Mouse (Mus musculus) limb, embryonic 15.5 days (tissue): ENCODE data around the gene Tmem141. TPM values are rescaled to one million over a fixed set of nuclear protein-coding genes. Genes with fewer than 3 reads are reported as not detected.

Source experiments
- ATAC-seq: fragments of 200-750 bp; cut with Nextera tagmentation; 2 replicates; pipeline ENCODE4 v1.8.0; 2017; ENCODE audit warnings: low read depth, moderate TSS enrichment; ENCODE audit not compliant: insufficient number of reproducible peaks, low FRiP score, low TSS enrichment
- H3K27ac ChIP-seq: fragments of 300-500 bp; sonication (generic); 2 replicates; pipeline ENCODE4 v1.5.1; 2015; ENCODE audit warnings: moderate library complexity, mild to moderate bottlenecking, inconsistent platforms
- H3K27me3 ChIP-seq: fragments of 300-500 bp; sonication (generic); 2 replicates; pipeline ENCODE4 v1.6.1; 2015; ENCODE audit warnings: inconsistent platforms
- H3K36me3 ChIP-seq: fragments of 300-500 bp; sonication (generic); 2 replicates; pipeline ENCODE4 v1.6.1; 2015; ENCODE audit warnings: inconsistent platforms
- H3K4me1 ChIP-seq: fragments of 300-500 bp; sonication (generic); 2 replicates; pipeline ENCODE4 v1.6.1; 2015; ENCODE audit warnings: inconsistent platforms
- H3K4me2 ChIP-seq: fragments of 300-500 bp; sonication (generic); 2 replicates; pipeline ENCODE4 v1.6.1; 2015; ENCODE audit warnings: mild to moderate bottlenecking, inconsistent platforms
- H3K4me3 ChIP-seq: fragments of 300-500 bp; sonication (generic); 2 replicates; pipeline ENCODE4 v1.5.1; 2015; ENCODE audit warnings: mild to moderate bottlenecking, inconsistent platforms
- H3K9ac ChIP-seq: fragments of 300-500 bp; sonication (generic); 2 replicates; pipeline ENCODE4 v1.6.1; 2015; ENCODE audit warnings: inconsistent platforms
- H3K9me3 ChIP-seq: fragments of 300-500 bp; sonication (generic); 2 replicates; pipeline ENCODE4 v1.6.1; 2016; ENCODE audit warnings: inconsistent platforms
- WGBS: fragments of 180-500 bp; shearing (Covaris S2); methylation state at CpG from one replicate; pipeline ENCODE4 v1.1.7; 2015; 5-methylcytosine and 5-hydroxymethylcytosine counted together
- polyA plus RNA-seq: library from polyadenylated mRNA; unstranded; fragments of >200 nt; fragmentation: Nextera tagmentation; extraction: Ambion mirVana; gene quantifications from 2 replicates; pipeline ENCODE4 v1.2.1, GENCODE M21; 2015

The Tmem141 gene
- polyA plus RNA-seq, 1 experiment from 2014 or later = 28.7 TPM

DNA sequence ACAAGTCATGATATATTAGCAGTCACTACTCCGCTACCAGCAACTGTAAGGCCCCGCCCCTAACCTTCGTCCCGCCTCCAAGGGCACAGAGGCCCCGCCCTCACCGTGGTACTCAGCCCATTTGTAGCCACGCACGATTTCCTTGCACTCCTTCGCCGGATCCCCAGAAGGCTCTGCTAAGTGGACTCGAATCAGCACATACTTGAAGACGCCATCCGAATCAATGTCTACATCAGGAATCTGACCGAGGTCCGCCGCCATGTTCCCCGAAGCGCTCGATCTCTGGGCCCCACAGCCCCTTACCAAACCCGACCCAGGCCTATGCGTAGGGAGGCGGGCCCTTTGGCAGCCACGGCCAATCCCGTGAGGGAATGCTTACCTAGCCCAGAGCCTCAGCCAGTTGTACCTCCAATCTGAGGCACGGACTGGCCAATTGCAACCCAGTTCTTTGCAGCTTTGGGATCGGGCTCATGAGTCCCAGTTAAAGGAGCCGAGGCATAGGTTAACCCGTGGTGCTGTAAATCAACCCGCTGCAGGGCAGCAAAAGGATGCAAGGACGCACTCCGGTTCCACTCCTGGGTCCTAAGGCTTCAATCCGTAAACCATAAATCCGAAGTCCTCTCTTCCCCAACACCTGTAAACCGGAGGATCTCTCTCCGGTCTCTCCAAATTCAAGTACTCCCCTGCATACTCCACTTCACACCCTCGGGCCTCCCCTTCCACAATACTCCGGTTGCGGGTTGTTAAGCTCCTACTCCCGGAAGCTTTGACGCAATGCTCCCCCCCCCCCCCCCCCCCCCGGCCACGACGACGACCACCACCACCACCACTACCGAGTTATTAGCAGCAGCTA lies 47.0 kb downstream of the Tmem141 start, which contains the start of the genes Mamdc4 and Phpt1:
Mamdc4 (minus strand) TSS at position 267 of the 853 bp plus-strand sequence.
Phpt1 (minus strand) TSS at position 646 of the 853 bp plus-strand sequence.
- peak within 1 kb of the TSS; percentile 60 for H3K4me3 ChIP-seq
- peaks cover 59% of the 10 kb centered on the region for H3K4me1 ChIP-seq
- H3K4me2 ChIP-seq = peak within 1 kb of the TSS; percentile 91
- peak within 1 kb of the TSS; percentile 51 for H3K9ac ChIP-seq
- WGBS = under 1% methylated on average over 41 of the region's 45 CpGs
- H3K36me3 ChIP-seq = peaks cover 20% of the 10 kb centered on the region
- H3K27ac ChIP-seq = peak within 1 kb of the TSS; percentile 95
- peak; percentile 97 for ATAC-seq
- no peaks in the 10 kb centered on the region for H3K9me3 ChIP-seq
- H3K27me3 ChIP-seq = peaks cover 38% of the 10 kb centered on the region

DNA sequence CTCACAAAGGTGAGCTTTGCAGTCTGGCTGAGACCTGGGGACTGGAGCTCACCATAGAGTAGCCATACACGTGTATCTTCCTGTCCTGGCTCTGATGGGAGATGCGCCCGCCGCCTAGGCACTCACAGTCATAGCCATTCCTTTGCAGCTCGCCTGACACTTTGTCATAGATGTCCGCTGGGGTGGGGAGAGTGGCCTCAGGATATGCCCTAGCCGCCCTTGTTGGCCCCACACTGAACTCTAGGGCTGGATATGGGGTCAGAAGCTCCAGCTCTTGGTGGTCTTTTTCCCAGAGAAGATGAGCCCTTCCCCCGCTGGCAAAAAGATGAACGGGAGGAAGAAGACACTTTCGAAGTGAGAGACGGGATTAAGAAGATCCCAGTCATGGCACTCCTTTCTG lies 47.7 kb downstream of the Tmem141 start:
- Histone ChIP-seq H3K4me3 (peak overlapping the region; percentile 60), H3K9me3 (no peaks in the 10 kb centered on the region), H3K27ac (peak overlapping the region; percentile 95), H3K36me3 (peaks cover 27% of the 10 kb centered on the region), H3K4me2 (peak overlapping the region; percentile 91), H3K9ac (peak overlapping the region; percentile 51), H3K27me3 (peaks cover 31% of the 10 kb centered on the region), H3K4me1 (peaks cover 52% of the 10 kb centered on the region)
- 15% methylated on average over 11 of the region's 11 CpGs for WGBS
- ATAC-seq = no peak

DNA sequence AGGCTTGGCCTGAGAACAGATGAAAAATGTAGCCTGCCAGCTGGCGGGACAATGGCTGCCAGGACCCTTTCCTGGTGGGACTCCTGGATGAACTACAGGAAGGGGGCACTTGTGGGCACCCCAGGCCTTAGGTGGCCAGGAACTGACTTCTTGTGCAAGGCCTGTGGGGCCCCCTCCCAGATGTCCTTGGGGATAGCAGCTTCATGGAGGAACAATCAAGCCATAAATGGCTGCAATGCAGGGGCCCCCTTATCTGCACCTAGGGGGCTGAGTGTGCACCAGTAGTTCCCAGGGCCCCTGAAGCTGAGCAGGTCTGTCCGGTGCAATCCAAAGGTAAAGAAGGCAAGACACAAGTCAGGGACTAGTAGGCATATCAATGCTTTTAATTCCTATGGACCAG lies 48.7 kb downstream of the Tmem141 start:
- Histone ChIP-seq H3K9ac (no peak overlapping the region), H3K27ac (no peak overlapping the region), H3K27me3 (peaks cover 20% of the 10 kb centered on the region), H3K36me3 (peaks cover 38% of the 10 kb centered on the region), H3K4me2 (no peak overlapping the region; the same call in 1 of the 2 replicates), H3K9me3 (no peaks in the 10 kb centered on the region), H3K4me1 (peaks cover 42% of the 10 kb centered on the region), H3K4me3 (no peak overlapping the region)
- 92% methylated on average over 2 of the region's 2 CpGs for WGBS
- no peak for ATAC-seq

DNA sequence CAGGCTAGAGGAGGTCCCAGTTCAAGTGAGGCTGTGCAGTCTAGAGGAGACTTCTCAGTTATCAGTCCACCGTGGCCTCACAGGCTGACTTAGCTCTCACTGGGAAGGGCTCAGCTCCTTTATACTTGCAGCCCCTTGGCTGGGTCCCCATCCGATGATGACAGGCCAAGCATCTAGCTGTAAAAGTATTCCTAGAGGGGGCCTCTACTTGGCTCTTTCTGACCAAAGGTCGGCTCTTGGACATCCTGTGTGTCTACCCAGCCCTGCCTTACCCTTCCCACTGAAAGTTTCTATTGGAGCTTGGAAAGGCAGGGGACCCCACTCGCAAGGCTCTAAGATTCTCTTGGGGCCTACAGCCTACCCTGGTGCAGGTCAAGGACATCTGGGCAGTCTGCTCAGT lies 50.6 kb downstream of the Tmem141 start:
- Histone ChIP-seq H3K27me3 (peaks cover 2% of the 10 kb centered on the region), H3K4me2 (no peak overlapping the region), H3K9me3 (no peaks in the 10 kb centered on the region), H3K4me3 (no peak overlapping the region), H3K9ac (no peak overlapping the region), H3K4me1 (peaks cover 24% of the 10 kb centered on the region), H3K27ac (no peak overlapping the region), H3K36me3 (peaks cover 56% of the 10 kb centered on the region)
- WGBS = 92% methylated on average over 4 of the region's 4 CpGs
- no peak for ATAC-seq

Other genes starting within 250 kb of the Tmem141 start
- gene Sapcd2, start 249.7 kb downstream of the Tmem141 start, polyA plus RNA-seq = 30.5 and 31.9 TPM in 2 replicates
- gene Entpd2, start 226.1 kb downstream of the Tmem141 start, polyA plus RNA-seq = 4.2 and 11.7 TPM in 2 replicates
- gene Npdc1, start 222.7 kb downstream of the Tmem141 start, polyA plus RNA-seq = 51.7 and 54.3 TPM in 2 replicates
- 0.18 TPM in 1 of 2 replicates, not detected in the other for gene Fut7, start 198.7 kb downstream of the Tmem141 start, polyA plus RNA-seq
- 4.2 and 5.9 TPM in 2 replicates for gene Abca2, start 193.3 kb downstream of the Tmem141 start, polyA plus RNA-seq
- 99.3 and 111 TPM in 2 replicates for gene Clic3, start 165.2 kb downstream of the Tmem141 start, polyA plus RNA-seq
- gene Paxx, start 160.9 kb downstream of the Tmem141 start, polyA plus RNA-seq = 49.9 and 56.9 TPM in 2 replicates
- gene Ptgds, start 152.0 kb downstream of the Tmem141 start, polyA plus RNA-seq = 4.1 and 9.1 TPM in 2 replicates
- not detected in 2 replicates for gene Lcn12, start 128.1 kb downstream of the Tmem141 start, polyA plus RNA-seq
- 73.0 and 81.4 TPM in 2 replicates for gene Fbxw5, start 121.3 kb downstream of the Tmem141 start, polyA plus RNA-seq
- 4.6 and 5.6 TPM in 2 replicates for gene C8g, start 120.3 kb downstream of the Tmem141 start, polyA plus RNA-seq
- gene Traf2, start 75.1 kb downstream of the Tmem141 start, polyA plus RNA-seq = 34.4 and 35.7 TPM in 2 replicates
- 388 and 396 TPM in 2 replicates for gene Edf1, start 64.2 kb downstream of the Tmem141 start, polyA plus RNA-seq
- 0.81 and 6.0 TPM in 2 replicates for gene Mamdc4, start 47.2 kb downstream of the Tmem141 start, polyA plus RNA-seq
- gene Phpt1, start 46.8 kb downstream of the Tmem141 start, polyA plus RNA-seq = 129 and 139 TPM in 2 replicates
- 0.29 and 0.44 TPM in 2 replicates for gene Ajm1, start 40.2 kb downstream of the Tmem141 start, polyA plus RNA-seq
- gene Rabl6, start 13.5 kb downstream of the Tmem141 start, polyA plus RNA-seq = 73.6 and 74.9 TPM in 2 replicates
- gene Ccdc183, start 4.3 kb downstream of the Tmem141 start, polyA plus RNA-seq = 0.12 and 0.14 TPM in 2 replicates
- 2.7 and 3.7 TPM in 2 replicates for gene Fcna, start 6.0 kb upstream of the Tmem141 start, polyA plus RNA-seq
- not detected in 2 replicates for gene Lcn8, start 31.1 kb upstream of the Tmem141 start, polyA plus RNA-seq
- gene Lcn5, start 35.9 kb upstream of the Tmem141 start, polyA plus RNA-seq = not detected in 2 replicates
- gene Lcn6, start 54.8 kb upstream of the Tmem141 start, polyA plus RNA-seq = not detected in 2 replicates
- gene Lcn10, start 60.7 kb upstream of the Tmem141 start, polyA plus RNA-seq = not detected in 2 replicates
- gene Obp2a, start 78.0 kb upstream of the Tmem141 start, polyA plus RNA-seq = not detected in 2 replicates
- 92.0 and 94.5 TPM in 2 replicates for gene Bmyc, start 84.7 kb upstream of the Tmem141 start, polyA plus RNA-seq
- gene Obp2b, start 115.0 kb upstream of the Tmem141 start, polyA plus RNA-seq = not detected in 2 replicates
- gene Lcn3, start 143.6 kb upstream of the Tmem141 start, polyA plus RNA-seq = not detected in 2 replicates
- gene Lcn11, start 155.0 kb upstream of the Tmem141 start, polyA plus RNA-seq = not detected in 2 replicates
- gene Gm13539, start 160.3 kb upstream of the Tmem141 start, polyA plus RNA-seq = not detected in 2 replicates
- gene Glt6d1, start 193.8 kb upstream of the Tmem141 start, polyA plus RNA-seq = not detected in 2 replicates
- not detected in 2 replicates for gene Lcn9, start 201.1 kb upstream of the Tmem141 start, polyA plus RNA-seq
- gene Sohlh1, start 225.2 kb upstream of the Tmem141 start, polyA plus RNA-seq = not detected in 2 replicates
- 0.20 and 0.21 TPM in 2 replicates for gene Kcnt1, start 241.7 kb upstream of the Tmem141 start, polyA plus RNA-seq